Mouse (Mus musculus): ENCODE measurements around the gene Stx2.

DNA sequence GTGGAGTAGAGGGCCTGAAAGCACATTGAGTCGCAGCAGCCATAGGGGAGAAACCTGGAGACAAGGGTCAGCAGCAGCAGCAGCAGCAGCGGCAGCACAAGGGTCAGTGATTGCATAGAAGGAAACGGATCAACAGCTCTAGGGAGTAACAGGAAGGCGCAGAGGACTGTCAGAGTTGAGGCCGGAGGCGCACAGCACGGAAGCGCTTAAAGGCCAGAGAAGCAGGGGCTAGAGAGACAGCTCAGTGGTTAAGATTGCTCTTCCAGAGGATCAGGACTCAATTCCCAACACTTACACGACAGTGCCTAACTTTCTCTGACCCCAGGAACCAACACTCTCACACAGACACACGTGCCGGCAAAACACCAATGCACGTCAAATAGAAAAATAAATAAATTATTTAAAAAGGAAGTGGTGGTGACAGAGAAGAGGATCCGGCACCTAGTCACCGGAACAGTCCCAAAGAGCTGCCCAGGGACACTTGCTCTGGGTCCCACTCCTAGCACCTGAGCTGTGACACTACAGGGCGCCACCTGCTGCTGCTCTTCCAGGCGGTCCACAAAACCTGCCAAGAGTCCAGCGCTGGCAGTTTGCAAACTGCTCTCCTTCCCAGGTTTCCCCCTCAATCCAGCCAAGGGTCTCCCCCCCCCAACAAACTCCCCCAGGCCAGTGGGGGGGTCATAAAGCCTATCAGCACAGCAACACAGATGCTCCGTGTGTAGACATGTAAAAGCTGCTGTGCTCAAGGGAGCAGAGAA lies 2.2 kb downstream of the Stx2 start:
- TF ChIP-seq CTCF (IDR thresholded peaks at IDR 0.05; ENCODE audit: low read depth) (no peak), EP300 (IDR thresholded peaks at IDR 0.05; ENCODE audit: low read depth) (no peak)
